Mouse (Mus musculus) MEL-GATA-1-ER (cell line): ENCODE results near the gene Nectin1.

Experiments used
- DNase-seq: peaks from one replicate; pipeline ENCODE4 v3.0.0-alpha.2; 2012; ENCODE audit warnings: low read depth; ENCODE audit errors: extremely low read depth

Nectin1 gene

GRCm38 (mm10) chr9:43743647-43744137 lies at the start of gene Nectin1:
TSS of gene Nectin1 (plus strand) at chr9:43743984.
- DNase-seq = no peak

GRCm38 (mm10) chr9:43698080-43698712 lies 45.6 kb upstream of the Nectin1 start:
- DNase-seq = no peak

DNA sequence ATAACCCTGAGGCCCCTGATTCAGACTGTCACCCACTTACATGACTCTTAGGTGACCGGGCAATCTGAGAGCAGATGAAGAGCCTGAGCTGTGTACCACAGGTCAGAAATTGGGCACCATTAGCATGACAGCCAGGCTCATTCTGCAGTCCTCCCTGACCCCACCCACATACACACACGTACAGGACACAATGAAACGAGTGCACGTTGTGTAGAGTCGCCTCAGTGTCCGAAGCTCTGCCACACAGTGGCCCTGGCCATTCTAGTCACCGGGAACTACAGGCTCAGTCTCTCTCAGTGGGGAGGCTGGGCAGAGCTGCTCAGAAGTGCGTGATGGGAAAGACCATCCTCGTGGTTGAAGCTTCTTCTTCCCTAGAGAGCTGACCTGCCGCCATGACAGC lies 44.9 kb upstream of the Nectin1 start:
- DNase-seq = no peak

DNA sequence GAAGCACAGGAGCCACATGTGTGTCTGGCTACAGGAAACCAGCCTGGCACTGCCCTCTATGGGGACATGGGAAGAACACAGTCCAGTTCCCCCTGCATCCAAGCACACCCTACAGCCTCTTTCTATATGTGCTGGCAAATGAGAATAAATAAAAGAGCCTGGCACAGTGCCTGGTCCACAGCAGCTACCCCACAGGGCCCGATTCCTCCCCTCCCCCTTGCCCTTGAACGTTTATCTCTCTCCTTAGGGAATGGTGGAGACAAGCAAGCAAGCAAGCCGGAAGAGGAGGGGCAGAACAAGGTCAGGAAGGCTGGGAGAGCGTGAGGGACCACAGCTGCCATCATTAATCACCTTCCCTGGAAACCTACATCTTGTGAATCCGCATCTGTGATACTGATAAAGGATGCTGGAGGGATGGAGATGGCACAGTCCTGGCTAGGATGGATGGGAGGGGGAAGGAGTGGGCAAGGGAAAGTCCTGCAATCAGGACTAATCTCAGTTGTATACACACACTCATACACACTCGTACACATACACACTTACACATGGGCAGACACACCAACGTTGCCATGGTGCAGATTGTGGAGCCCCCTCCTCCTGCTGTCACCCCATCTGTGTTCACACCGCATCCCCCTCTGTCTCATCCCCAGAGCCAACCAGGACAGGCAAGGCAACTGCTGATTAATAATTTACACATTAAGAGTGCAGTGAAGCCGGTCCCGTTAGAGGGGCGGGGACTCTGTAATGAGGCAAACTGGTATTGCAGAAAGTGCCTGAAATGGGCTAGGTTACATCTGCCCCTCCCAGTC lies 44.2 kb upstream of the Nectin1 start:
- DNase-seq = no peak

GRCm38 (mm10) chr9:43700226-43700579 lies 43.6 kb upstream of the Nectin1 start:
- DNase-seq = no peak

DNA sequence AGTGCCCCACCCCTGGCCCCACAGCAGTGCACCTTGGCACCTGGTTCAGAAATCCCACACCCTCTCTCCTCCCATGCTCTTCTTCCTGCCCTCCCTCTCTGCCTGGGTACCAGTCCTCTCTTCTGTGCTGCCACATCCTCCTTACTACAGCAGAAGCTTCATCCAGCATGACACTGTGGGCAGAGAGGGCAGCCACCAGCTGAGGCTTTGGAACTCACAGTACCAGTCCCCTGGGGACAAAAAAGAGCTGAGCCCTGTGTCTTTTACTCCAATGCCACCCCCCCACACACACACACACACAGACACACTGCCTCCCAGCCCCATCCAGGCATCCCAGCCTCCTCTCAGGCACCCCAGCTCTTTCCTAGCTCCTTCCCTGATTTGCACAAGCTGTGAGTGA lies 42.0 kb upstream of the Nectin1 start:
- no peak for DNase-seq

DNA sequence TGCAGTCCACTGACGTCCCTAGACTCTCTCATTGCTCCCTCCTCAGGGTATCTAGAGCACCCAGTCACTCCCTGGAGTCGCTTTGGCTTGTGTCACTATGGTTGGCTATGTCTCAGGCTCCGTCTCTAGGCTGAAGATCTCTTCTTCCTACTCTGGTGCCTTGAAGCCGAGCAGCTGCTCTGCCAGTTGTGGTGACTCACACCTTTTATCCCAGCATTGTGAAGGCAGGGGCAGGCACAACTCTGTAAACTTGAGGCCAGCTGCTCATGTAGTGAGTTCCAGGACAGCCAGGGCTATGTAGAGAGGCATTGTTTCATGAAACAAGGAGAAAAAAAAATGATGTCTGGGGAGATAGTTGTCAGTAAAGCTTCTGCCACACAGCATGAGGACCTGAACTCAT lies 36.2 kb upstream of the Nectin1 start:
- no peak for DNase-seq

DNA sequence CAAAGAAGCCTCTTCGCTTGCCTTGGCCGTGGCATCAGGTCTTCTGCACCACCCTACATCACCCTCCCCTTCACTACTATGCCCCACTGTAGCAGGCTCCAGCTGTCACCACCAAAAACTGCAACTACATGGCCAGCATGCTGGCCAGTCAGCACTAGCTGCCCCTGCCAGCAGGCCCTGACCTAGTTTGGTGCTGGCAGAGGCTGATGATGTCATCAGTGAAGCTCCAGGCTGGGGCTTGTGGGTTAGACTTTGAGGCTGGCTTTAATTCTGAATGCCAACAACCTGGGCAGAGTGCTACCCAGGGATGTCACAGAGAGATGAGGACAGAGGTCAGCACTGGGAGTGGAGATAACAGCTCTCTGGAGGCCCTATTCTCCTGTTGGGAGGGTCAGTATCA lies 35.1 kb upstream of the Nectin1 start:
- DNase-seq = no peak

GRCm38 (mm10) chr9:43713432-43713831 lies 30.4 kb upstream of the Nectin1 start:
- no peak for DNase-seq

GRCm38 (mm10) chr9:43719407-43719839 lies 24.4 kb upstream of the Nectin1 start:
- DNase-seq = no peak

- no peak for DNase-seq
Observed at GRCm38 (mm10) chr9:43720046-43720445, 23.7 kb upstream of the Nectin1 start.

DNA sequence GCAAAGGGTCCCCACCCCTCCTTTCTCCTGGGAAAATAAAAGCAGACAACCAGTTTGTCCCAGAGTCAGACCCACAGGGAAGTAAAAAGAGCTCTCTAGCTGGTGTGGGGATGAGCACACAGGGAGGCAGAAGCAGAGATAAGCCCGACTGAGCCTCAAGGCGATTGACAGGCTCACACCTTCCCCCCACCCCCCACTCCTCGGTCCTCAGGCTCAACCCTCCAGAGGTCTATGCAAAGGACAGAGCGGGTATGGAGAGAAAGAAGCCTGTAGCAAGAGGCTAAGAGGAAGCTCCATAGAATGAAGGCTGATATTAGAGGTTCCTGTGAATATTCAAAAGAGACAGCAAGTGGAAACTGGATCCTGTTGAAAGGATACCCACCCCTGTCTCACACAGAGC lies 19.7 kb upstream of the Nectin1 start:
- no peak for DNase-seq

GRCm38 (mm10) chr9:43729450-43730266 lies 14.1 kb upstream of the Nectin1 start:
- peak; percentile 46 for DNase-seq

DNA sequence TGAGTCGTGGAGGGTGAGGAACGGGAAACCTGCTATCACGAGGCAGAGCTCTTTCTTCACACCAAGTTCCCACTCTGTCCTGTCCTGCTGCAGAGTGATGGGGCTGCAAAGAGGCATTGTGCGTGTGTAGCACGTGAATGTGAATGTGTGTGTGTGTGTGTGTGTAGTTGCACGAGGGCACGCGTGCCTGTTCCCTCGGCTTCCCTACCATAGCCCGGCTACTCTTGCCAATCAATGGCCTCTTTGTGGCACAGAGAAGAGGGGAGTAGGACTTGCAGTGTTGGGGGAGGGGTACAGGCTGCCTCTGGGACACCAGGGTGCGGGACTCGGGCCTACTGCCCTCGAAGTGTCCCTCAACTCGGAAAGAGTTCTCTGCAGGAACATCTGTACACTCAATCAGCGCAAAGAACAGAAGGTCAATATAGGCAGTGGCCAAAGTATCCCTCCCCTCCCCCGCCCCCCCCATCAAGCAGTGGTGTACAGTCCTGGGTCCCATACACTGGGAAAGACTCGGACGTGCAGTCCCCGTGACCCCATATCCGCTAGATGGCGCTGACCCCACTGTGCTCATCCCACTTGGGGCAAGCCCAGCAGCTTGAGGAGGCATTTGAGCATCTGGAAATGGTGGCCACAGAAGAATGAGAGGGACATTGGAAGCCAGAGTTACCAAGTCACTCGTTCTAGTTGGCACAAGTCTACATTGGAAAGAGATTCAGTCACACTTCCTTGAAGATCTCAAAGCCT lies 13.3 kb upstream of the Nectin1 start:
- no peak for DNase-seq

GRCm38 (mm10) chr9:43731880-43732279 lies 11.9 kb upstream of the Nectin1 start:
- DNase-seq = no peak

DNA sequence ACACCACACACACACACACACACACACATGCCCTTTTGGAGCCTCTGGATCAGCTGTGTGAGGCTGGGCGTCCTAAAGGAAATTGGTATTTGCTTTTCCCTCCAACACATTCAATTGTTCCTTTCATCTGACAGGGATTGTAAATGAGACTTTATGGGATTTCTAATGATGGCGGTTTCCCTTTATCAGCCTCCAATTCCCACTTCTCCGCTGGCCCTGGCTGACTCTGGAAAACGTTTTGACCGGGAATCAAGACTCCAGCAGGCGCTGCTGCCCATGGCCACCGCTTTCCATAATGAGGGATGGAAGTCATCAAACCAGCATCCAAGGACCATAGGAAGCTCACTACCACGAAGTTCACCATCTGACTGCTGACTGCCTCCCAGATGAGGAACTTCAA lies 11.1 kb upstream of the Nectin1 start:
- no peak for DNase-seq

DNA sequence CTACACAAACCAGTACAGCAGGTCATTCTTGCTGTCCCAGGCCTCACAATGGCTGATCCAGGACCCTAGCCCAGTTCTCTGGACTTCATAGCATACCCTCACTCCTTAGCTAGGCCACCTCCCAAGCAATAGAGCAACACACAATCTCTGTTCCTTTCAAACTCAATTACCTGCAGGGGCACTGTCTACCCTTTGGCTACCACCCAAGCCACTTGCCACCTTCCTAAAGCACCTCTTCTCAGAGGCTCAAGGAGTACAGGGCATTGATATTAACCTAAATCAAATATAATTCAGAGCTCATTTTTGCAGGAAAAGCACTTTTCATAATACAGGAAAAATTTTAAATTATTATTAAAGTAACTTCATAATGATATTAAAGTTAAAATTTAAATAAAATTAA lies 8.8 kb upstream of the Nectin1 start:
- DNase-seq = no peak

- no peak for DNase-seq
Observed at GRCm38 (mm10) chr9:43736046-43736730, 7.6 kb upstream of the Nectin1 start.

DNA sequence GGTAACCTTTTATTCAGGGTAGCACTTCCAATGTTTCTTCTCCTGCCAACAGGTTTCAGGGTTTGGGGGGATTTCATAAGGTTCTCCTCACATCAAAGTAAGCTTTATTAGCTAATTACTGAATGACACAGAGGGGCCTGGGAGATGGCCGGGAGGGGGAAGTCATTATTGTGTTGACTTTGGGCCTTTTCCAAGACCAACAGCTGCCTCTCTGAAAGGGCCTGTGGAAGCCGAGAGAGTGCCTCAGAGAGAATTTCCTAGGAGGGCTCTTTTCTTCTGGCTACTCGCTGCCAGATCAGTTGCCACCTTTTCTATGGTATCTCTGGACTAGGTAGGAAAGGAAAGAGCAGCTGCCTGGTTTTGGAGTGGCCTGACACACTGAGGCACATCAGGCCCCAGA lies 6.5 kb upstream of the Nectin1 start:
- no peak for DNase-seq

DNA sequence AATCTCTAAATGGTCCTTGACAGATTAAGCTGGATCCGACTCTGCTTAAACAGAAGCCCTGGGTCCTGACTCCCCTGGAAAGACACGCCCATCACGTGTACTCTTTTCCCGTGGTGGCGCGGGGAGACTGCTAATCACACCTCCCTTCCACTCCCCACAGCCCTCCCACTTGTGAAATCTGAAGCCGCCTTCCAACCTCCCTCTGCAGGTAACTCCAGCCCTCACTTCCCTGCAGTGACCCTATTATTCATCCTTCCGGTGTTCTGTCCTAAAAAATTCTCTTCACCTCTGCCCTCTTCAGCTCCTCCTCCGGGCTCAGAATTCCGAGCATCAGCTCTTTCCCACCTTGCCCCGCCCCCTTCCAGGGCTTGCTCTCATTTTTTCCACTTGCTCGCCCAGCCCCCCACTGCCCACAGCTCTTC lies 5.9 kb upstream of the Nectin1 start:
- no peak for DNase-seq
